Mouse (Mus musculus) embryonic fibroblast, embryonic 13.5 days (primary cell): ENCODE measurements at regions not wholly inside any gene's neighbourhood (a gene's known extent, or its start where the extent isn't known, plus 50 kb on each side); places are given as distances from the start of the nearest gene placed in this dataset.

Experiments
- CTCF ChIP-seq: IDR thresholded peaks from 2 replicates; pipeline ENCODE4 v1.5.1; 2011; ENCODE audit warnings: mild to moderate bottlenecking, control low read depth, low read length, moderate library complexity, borderline replicate concordance; ENCODE audit not compliant: insufficient read depth
- POLR2A ChIP-seq: IDR thresholded peaks from 2 replicates; pipeline ENCODE4 v1.6.1; 2011; ENCODE audit warnings: low read depth, mild to moderate bottlenecking, control low read depth, low read length, moderate library complexity

- TF ChIP-seq CTCF (no peak), POLR2A (no peak)
Observed at GRCm38 (mm10) chr2:168332972-168333371, 51.4 kb upstream of the Kcng1 start.
